Mouse (Mus musculus) lung, embryonic 15.5 days (tissue): ENCODE data around the gene Ndufv1. TPM values are rescaled to one million over a fixed set of nuclear protein-coding genes. Genes with fewer than 3 reads are reported as not detected.
"Not testable (repeated sequence)": the region's sequence is repeated elsewhere in the genome, so short reads cannot be mapped to it uniquely, and the experiment has no call there.

Source experiments
- ATAC-seq: fragments of 200-750 bp; cut with Nextera tagmentation; 2 replicates; pipeline ENCODE4 v1.8.0; 2017; ENCODE audit warnings: moderate number of reproducible peaks, borderline replicate concordance; ENCODE audit not compliant: low FRiP score, low TSS enrichment; ENCODE audit errors: extremely low read depth
- H3K27ac ChIP-seq: fragments of 300-500 bp; sonication (generic); 2 replicates; pipeline ENCODE4 v1.5.1; 2015; ENCODE audit warnings: moderate library complexity, mild to moderate bottlenecking, inconsistent platforms
- H3K27me3 ChIP-seq: fragments of 300-500 bp; sonication (generic); 2 replicates; pipeline ENCODE4 v1.6.1; 2015; ENCODE audit warnings: inconsistent platforms
- H3K36me3 ChIP-seq: fragments of 300-500 bp; sonication (generic); 2 replicates; pipeline ENCODE4 v1.6.1; 2015; ENCODE audit warnings: inconsistent platforms
- H3K4me1 ChIP-seq: fragments of 300-500 bp; sonication (generic); 2 replicates; pipeline ENCODE4 v1.6.1; 2015; ENCODE audit warnings: inconsistent platforms
- H3K4me2 ChIP-seq: fragments of 300-500 bp; sonication (generic); 2 replicates; pipeline ENCODE4 v1.6.1; 2015; ENCODE audit warnings: inconsistent platforms, mild to moderate bottlenecking, moderate library complexity
- H3K4me3 ChIP-seq: fragments of 300-500 bp; sonication (generic); 2 replicates; pipeline ENCODE4 v1.5.1; 2015; ENCODE audit warnings: mild to moderate bottlenecking, inconsistent platforms
- H3K9ac ChIP-seq: fragments of 300-500 bp; sonication (generic); 2 replicates; pipeline ENCODE4 v1.6.1; 2015; ENCODE audit warnings: inconsistent platforms
- H3K9me3 ChIP-seq: fragments of 300-500 bp; sonication (generic); 2 replicates; pipeline ENCODE4 v1.6.1; 2016; ENCODE audit warnings: inconsistent platforms
- WGBS: fragments of 180-500 bp; shearing (Covaris S2); methylation state at CpG from one replicate; pipeline ENCODE4 v1.1.7; 2015; 5-methylcytosine and 5-hydroxymethylcytosine counted together
- polyA plus RNA-seq: library from polyadenylated mRNA; unstranded; fragments of >200 nt; fragmentation: Nextera tagmentation; extraction: Ambion mirVana; gene quantifications from 2 replicates; pipeline ENCODE4 v1.2.1, GENCODE M21; 2015

The Ndufv1 gene
- polyA plus RNA-seq, 1 experiment from 2014 or later = 199 TPM

GRCm38 (mm10) chr19:3985261-3985681 is 27.3 kb downstream of the Ndufv1 start:
- Histone ChIP-seq H3K36me3 (no peaks in the 10 kb centered on the region), H3K9me3 (no peaks in the 10 kb centered on the region), H3K4me2 (peak overlapping the region; percentile 23; the same call in 1 of the 2 replicates), H3K27ac (peak overlapping the region; percentile 79), H3K9ac (no peak overlapping the region), H3K4me3 (no peak overlapping the region), H3K4me1 (peaks cover 22% of the 10 kb centered on the region), H3K27me3 (no peaks in the 10 kb centered on the region)
- 25% methylated on average over 8 of the region's 8 CpGs for WGBS
- ATAC-seq = peak; percentile 43; the same call in 1 of the 2 replicates

- H3K4me1 ChIP-seq = peaks cover 22% of the 10 kb centered on the region
- no peaks in the 10 kb centered on the region for H3K36me3 ChIP-seq
- H3K27ac ChIP-seq = no peak overlapping the region
- ATAC-seq = no peak
- no peak overlapping the region for H3K4me3 ChIP-seq
- H3K9me3 ChIP-seq = no peaks in the 10 kb centered on the region
- no peaks in the 10 kb centered on the region for H3K27me3 ChIP-seq
- 42% methylated on average over 9 of the region's 9 CpGs for WGBS
- H3K9ac ChIP-seq = no peak overlapping the region
- no peak overlapping the region for H3K4me2 ChIP-seq
Measured at GRCm38 (mm10) chr19:3983527-3984200, 28.9 kb downstream of the Ndufv1 start.

GRCm38 (mm10) chr19:3980917-3981316 is 31.7 kb downstream of the Ndufv1 start:
- H3K4me1 ChIP-seq = peaks cover 9% of the 10 kb centered on the region
- H3K27me3 ChIP-seq = no peaks in the 10 kb centered on the region
- ATAC-seq = no peak
- H3K36me3 ChIP-seq = no peaks in the 10 kb centered on the region
- no peak overlapping the region for H3K9ac ChIP-seq
- no peaks in the 10 kb centered on the region for H3K9me3 ChIP-seq
- WGBS = 67% methylated on average over 9 of the region's 9 CpGs
- no peak overlapping the region for H3K4me3 ChIP-seq
- no peak overlapping the region for H3K4me2 ChIP-seq
- no peak overlapping the region for H3K27ac ChIP-seq

- Histone ChIP-seq H3K4me1 (peaks cover 5% of the 10 kb centered on the region; the same call in 1 of the 2 replicates), H3K4me2 (no peak overlapping the region), H3K9me3 (no peaks in the 10 kb centered on the region), H3K27ac (no peak overlapping the region), H3K4me3 (no peak overlapping the region), H3K27me3 (no peaks in the 10 kb centered on the region), H3K9ac (no peak overlapping the region), H3K36me3 (no peaks in the 10 kb centered on the region)
- 9% methylated on average over 4 of the region's 4 CpGs for WGBS
- peak; percentile 65 for ATAC-seq
Measured at GRCm38 (mm10) chr19:3980309-3980708, 32.3 kb downstream of the Ndufv1 start.

GRCm38 (mm10) chr19:3975866-3976265 is 36.7 kb downstream of the Ndufv1 start:
- no peak overlapping the region for H3K27ac ChIP-seq
- H3K9ac ChIP-seq = no peak overlapping the region
- no peak overlapping the region for H3K4me2 ChIP-seq
- H3K4me3 ChIP-seq = no peak overlapping the region
- H3K36me3 ChIP-seq = no peaks in the 10 kb centered on the region
- H3K9me3 ChIP-seq = no peaks in the 10 kb centered on the region
- no peak for ATAC-seq
- 0 out of 2 replicates have a peak, but pooled peaks cover 5% of the 10 kb centered on the region for H3K4me1 ChIP-seq
- 41% methylated on average over 2 of the region's 2 CpGs for WGBS
- no peaks in the 10 kb centered on the region for H3K27me3 ChIP-seq

GRCm38 (mm10) chr19:3974608-3975007 is 38.0 kb downstream of the Ndufv1 start:
- ATAC-seq, H3K4me3 ChIP-seq, H3K4me1 ChIP-seq, H3K27ac ChIP-seq, H3K9ac ChIP-seq, H3K4me2 ChIP-seq, H3K27me3 ChIP-seq, H3K36me3 ChIP-seq, H3K9me3 ChIP-seq: not testable (repeated sequence)
- WGBS = 67% methylated on average over 6 of the region's 6 CpGs

- Histone ChIP-seq H3K9me3 (no peaks in the 10 kb centered on the region), H3K4me1 (0 out of 2 replicates have a peak, but pooled peaks cover 5% of the 10 kb centered on the region), H3K4me2 (no peak within 1 kb of the TSS), H3K36me3 (no peaks in the 10 kb centered on the region), H3K27me3 (no peaks in the 10 kb centered on the region), H3K27ac (no peak within 1 kb of the TSS), H3K4me3 (no peak within 1 kb of the TSS), H3K9ac (no peak within 1 kb of the TSS)
- no peak for ATAC-seq
- 23% methylated on average over 9 of the region's 9 CpGs for WGBS
Measured at GRCm38 (mm10) chr19:3972229-3972628, 40.4 kb downstream of the Ndufv1 start, which contains the start of gene Aldh3b2. Gene Aldh3b2, plus strand, starts transcription at chr19:3972328.

GRCm38 (mm10) chr19:3967258-3967657 is 45.3 kb downstream of the Ndufv1 start:
- H3K9ac ChIP-seq = no peak overlapping the region
- 0 out of 2 replicates have a peak, but pooled peaks cover under 1% of the 10 kb centered on the region for H3K4me1 ChIP-seq
- no peaks in the 10 kb centered on the region for H3K27me3 ChIP-seq
- no peak overlapping the region for H3K4me3 ChIP-seq
- no peak overlapping the region for H3K27ac ChIP-seq
- no peak overlapping the region for H3K4me2 ChIP-seq
- H3K9me3 ChIP-seq = no peaks in the 10 kb centered on the region
- H3K36me3 ChIP-seq = no peaks in the 10 kb centered on the region
- 36% methylated on average over 3 of the region's 3 CpGs for WGBS
- no peak for ATAC-seq

- Histone ChIP-seq H3K4me2 (no peak overlapping the region), H3K27ac (no peak overlapping the region), H3K4me1 (no peaks in the 10 kb centered on the region), H3K9ac (no peak overlapping the region), H3K9me3 (no peaks in the 10 kb centered on the region), H3K4me3 (no peak overlapping the region), H3K36me3 (no peaks in the 10 kb centered on the region), H3K27me3 (no peaks in the 10 kb centered on the region)
- WGBS = 63% methylated on average over 11 of the region's 11 CpGs
- ATAC-seq = no peak
Measured at GRCm38 (mm10) chr19:3966330-3967075, 46.1 kb downstream of the Ndufv1 start.

GRCm38 (mm10) chr19:3964030-3964429 is 48.6 kb downstream of the Ndufv1 start:
- no peak for ATAC-seq
- no peaks in the 10 kb centered on the region for H3K27me3 ChIP-seq
- no peak overlapping the region for H3K4me3 ChIP-seq
- no peaks in the 10 kb centered on the region for H3K4me1 ChIP-seq
- H3K9me3 ChIP-seq = no peaks in the 10 kb centered on the region
- H3K27ac ChIP-seq = no peak overlapping the region
- no peak overlapping the region for H3K9ac ChIP-seq
- H3K4me2 ChIP-seq = no peak overlapping the region
- no peaks in the 10 kb centered on the region for H3K36me3 ChIP-seq
- WGBS = 63% methylated on average over 4 of the region's 4 CpGs

- no peak overlapping the region for H3K27ac ChIP-seq
- WGBS = 10% methylated on average over 2 of the region's 2 CpGs
- no peaks in the 10 kb centered on the region for H3K9me3 ChIP-seq
- no peaks in the 10 kb centered on the region for H3K36me3 ChIP-seq
- no peak overlapping the region for H3K9ac ChIP-seq
- H3K4me1 ChIP-seq = no peaks in the 10 kb centered on the region
- H3K27me3 ChIP-seq = no peaks in the 10 kb centered on the region
- no peak overlapping the region for H3K4me2 ChIP-seq
- ATAC-seq = no peak
- H3K4me3 ChIP-seq = no peak overlapping the region
Measured at GRCm38 (mm10) chr19:3962469-3962868, 50.1 kb downstream of the Ndufv1 start.

- 60% methylated on average over 6 of the region's 6 CpGs for WGBS
- H3K4me3 ChIP-seq, H3K9ac ChIP-seq, H3K4me1 ChIP-seq, H3K9me3 ChIP-seq, H3K36me3 ChIP-seq, H3K27ac ChIP-seq, H3K4me2 ChIP-seq, H3K27me3 ChIP-seq, ATAC-seq: not testable (repeated sequence)
Measured at GRCm38 (mm10) chr19:3961805-3962204, 50.8 kb downstream of the Ndufv1 start.
